24 mouse cellular contexts compared by ENCODE assay signal in the genomic region with DNA sequence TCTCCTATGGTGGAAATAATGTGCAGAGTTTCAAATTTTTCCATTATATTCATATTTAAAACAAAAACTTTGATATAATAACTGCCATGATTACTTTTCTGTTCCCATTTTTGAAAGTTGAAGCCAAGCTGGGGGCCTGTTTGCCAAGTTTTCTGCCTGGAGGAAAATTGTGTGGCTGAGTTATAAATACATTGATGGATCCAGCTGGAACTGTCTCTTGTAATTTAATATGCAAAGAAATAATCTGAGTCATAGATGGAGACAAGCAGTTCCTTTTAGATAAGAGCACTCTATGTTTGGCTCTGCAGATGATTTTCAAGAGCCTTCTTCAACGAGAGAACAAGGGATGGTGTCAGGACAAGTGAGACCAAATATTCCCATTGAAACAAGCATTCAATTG.
DNase-seq lines count a peak whose midpoint lies in the region; ATAC-seq and TF ChIP-seq lines count a peak whose summit lies in the region.
"Had no signal": no experiment of that assay in that cellular context is flagged by ENCODE, and none has a peak within 500 bp of the region (broad histone marks: within the 10 kb centered on the region; RNA-seq: fewer than 3 reads in every experiment).

No protein-coding gene starts in this region.

- H3K27ac ChIP-seq in lung, embryonic 14.5 days (ENCODE audit: low read depth), result no peak overlapping the region
- peak overlapping the region; percentile 75 for H3K27ac ChIP-seq in layer of hippocampus, adult 2 months
- H3K27ac ChIP-seq: heart, embryonic 10.5 days; hindbrain, embryonic 13.5 days; limb, embryonic 15.5 days; liver, embryonic 15.5 days; midbrain, embryonic 13.5 days; neural tube, embryonic 12.5 days had no signal

- H3K9ac ChIP-seq in lung, embryonic 14.5 days, result no peak overlapping the region
- H3K9ac ChIP-seq: hindbrain, embryonic 13.5 days; limb, embryonic 15.5 days; liver, embryonic 15.5 days; midbrain, embryonic 13.5 days; neural tube, embryonic 12.5 days had no signal

- ATAC-seq in lung, embryonic 14.5 days (ENCODE audit: insufficient read depth), result no peak
- ATAC-seq: forebrain, embryonic 16.5 days; midbrain, embryonic 13.5 days had no signal

- peak; percentile 32 to 70 for DNase-seq in frontal cortex, adult 2 months (ENCODE audit: extremely low spot score in 1 of 2, low spot score in 1 of 2)
- no peak for DNase-seq in frontal cortex, postnatal 14 days (ENCODE audit: low spot score in 2 of 2)
- peak; percentile 26 for DNase-seq in lung, embryonic 14.5 days
- no peak for DNase-seq in lung, adult 2 months
- peak; percentile 57 to 74 for DNase-seq in layer of hippocampus, adult 2 months (ENCODE audit: low spot score in 2 of 2)
- peak; percentile 8 for DNase-seq in right cerebral cortex, postnatal 14 days
- DNase-seq in heart, postnatal 36 days, result no peak
- no peak for DNase-seq in kidney, postnatal 4 days
- DNase-seq: adrenal gland, postnatal 36 days; B cell, adult 2 months; cerebellum, adult 8-10 months; gastrocnemius, postnatal 36 days; heart, postnatal 10 days; kidney, adult 8-10 months; kidney, postnatal 14 days; lung, postnatal 10 days had no signal

- WGBS in lung, embryonic 14.5 days, result 42% methylated on average over 1 of the region's 1 CpGs
- WGBS in lung, adult 2 months, result 53% methylated on average over 1 of the region's 1 CpGs

- no peaks in the 10 kb centered on the region for H3K36me3 ChIP-seq in lung, embryonic 14.5 days (ENCODE audit: insufficient read depth)
- H3K36me3 ChIP-seq: heart, embryonic 10.5 days; hindbrain, embryonic 13.5 days; limb, embryonic 15.5 days; liver, embryonic 15.5 days; midbrain, embryonic 13.5 days; neural tube, embryonic 12.5 days had no signal

- no peak overlapping the region for H3K4me2 ChIP-seq in lung, embryonic 14.5 days
- H3K4me2 ChIP-seq: hindbrain, embryonic 13.5 days; limb, embryonic 15.5 days; liver, embryonic 15.5 days; midbrain, embryonic 13.5 days; neural tube, embryonic 12.5 days had no signal

- no peaks in the 10 kb centered on the region for H3K27me3 ChIP-seq in lung, embryonic 14.5 days (ENCODE audit: insufficient read depth, low read length)
- H3K27me3 ChIP-seq: hindbrain, embryonic 13.5 days; limb, embryonic 15.5 days; liver, embryonic 15.5 days; midbrain, embryonic 13.5 days; neural tube, embryonic 12.5 days had no signal

- H3K4me3 ChIP-seq in lung, embryonic 14.5 days (ENCODE audit: low read depth, low read length), result no peak overlapping the region
- no peak overlapping the region for H3K4me3 ChIP-seq in lung, adult 2 months (replicated peaks; ENCODE audit: extremely low read depth, low read depth, low read length)
- no peak overlapping the region for H3K4me3 ChIP-seq in layer of hippocampus, adult 2 months
- H3K4me3 ChIP-seq: erythroblast, embryonic 14.5 days; heart, embryonic 10.5 days; hindbrain, embryonic 13.5 days; limb, embryonic 15.5 days; liver, embryonic 15.5 days; midbrain, embryonic 13.5 days; neural tube, embryonic 12.5 days had no signal

- TF ChIP-seq CTCF in lung, embryonic 14.5 days (IDR thresholded peaks at IDR 0.05; ENCODE audit: low read depth), result no peak
- no peak for TF ChIP-seq CTCF in lung, adult 2 months (IDR thresholded peaks at IDR 0.05; ENCODE audit: insufficient read depth, low read length)
- no peak for TF ChIP-seq CTCF in layer of hippocampus, adult 2 months (conservative IDR thresholded peaks at IDR 0.05)

- no peaks in the 10 kb centered on the region for H3K9me3 ChIP-seq in lung, embryonic 14.5 days (ENCODE audit: low read depth, low read length)
- H3K9me3 ChIP-seq: heart, embryonic 10.5 days; hindbrain, embryonic 13.5 days; limb, embryonic 15.5 days; liver, embryonic 15.5 days; midbrain, embryonic 13.5 days; neural tube, embryonic 12.5 days had no signal

- H3K4me1 ChIP-seq in lung, embryonic 14.5 days (ENCODE audit: insufficient read depth), result no peaks in the 10 kb centered on the region
- no peaks in the 10 kb centered on the region for H3K4me1 ChIP-seq in lung, adult 2 months (ENCODE audit: control insufficient read depth, insufficient read depth, low read length)
- H3K4me1 ChIP-seq: heart, embryonic 10.5 days; hindbrain, embryonic 13.5 days; limb, embryonic 15.5 days; liver, embryonic 15.5 days; midbrain, embryonic 13.5 days; neural tube, embryonic 12.5 days had no signal

- TF ChIP-seq POLR2A in lung, adult 2 months (IDR thresholded peaks at IDR 0.05; ENCODE audit: borderline replicate concordance, extremely low read depth, low read depth, low read length), result no peak

- intact Hi-C loops in heart, postnatal 36 days (cut with DNase I), result no loop called here

Comparison
In these comparisons a context has a peak if more than half of its experiments do, and no peak if none do; other contexts are left out.
1. DNase-seq: peak in frontal cortex, adult 2 months (2 of 2), lung, embryonic 14.5 days (single experiment), layer of hippocampus, adult 2 months (2 of 2) and right cerebral cortex, postnatal 14 days (single experiment); none in frontal cortex, postnatal 14 days (0 of 2), lung, adult 2 months (single experiment), heart, postnatal 36 days (0 of 2) and kidney, postnatal 4 days (0 of 2).